Mouse (Mus musculus) liver, adult 2 months (tissue): ENCODE results near the gene Hoxc5. TPM values are rescaled to one million over a fixed set of nuclear protein-coding genes. Genes with fewer than 3 reads are reported as not detected.

ENCODE experiments used
- DNase-seq: peaks from one replicate; pipeline ENCODE4 v3.0.0-alpha.2; 2011; ENCODE audit warnings: low read depth, low spot score; ENCODE audit errors: extremely low read depth
- H3K27ac ChIP-seq: fragments of 200-500 bp; replicated peaks from 2 replicates; pipeline ENCODE4 v1.5.1; 2012; ENCODE audit warnings: low read depth, mild to moderate bottlenecking, control low read depth, inconsistent platforms, low read length; ENCODE audit not compliant: insufficient read depth
- H3K27me3 ChIP-seq: fragments of 200-500 bp; 2 replicates; pipeline ENCODE4 v1.6.1; 2012; ENCODE audit warnings: mild to moderate bottlenecking, moderate library complexity, low read length, inconsistent platforms; ENCODE audit not compliant: control insufficient read depth, insufficient read depth
- H3K36me3 ChIP-seq: fragments of 200-500 bp; 2 replicates; pipeline ENCODE4 v1.6.1; 2012; ENCODE audit warnings: low read length, inconsistent platforms; ENCODE audit not compliant: control insufficient read depth, insufficient read depth
- H3K4me1 ChIP-seq: fragments of 200-500 bp; 2 replicates; pipeline ENCODE4 v1.6.1; 2011; ENCODE audit warnings: low read length; ENCODE audit not compliant: control insufficient read depth, insufficient read depth
- H3K4me3 ChIP-seq: fragments of 200-500 bp; 2 replicates; pipeline ENCODE4 v1.5.1; 2011; ENCODE audit warnings: low read depth, mild to moderate bottlenecking, control low read depth, low read length, moderate library complexity; ENCODE audit not compliant: insufficient read depth
- H3K79me2 ChIP-seq: fragments of 200-500 bp; 2 replicates; pipeline ENCODE4 v1.6.1; 2012; ENCODE audit warnings: inconsistent platforms, mild to moderate bottlenecking, low read length, moderate library complexity; ENCODE audit not compliant: control insufficient read depth, insufficient read depth
- H3K9ac ChIP-seq: fragments of 200-500 bp; 2 replicates; pipeline ENCODE4 v1.6.1; 2012; ENCODE audit warnings: low read depth, mild to moderate bottlenecking, control low read depth, inconsistent platforms, low read length
- CTCF ChIP-seq: fragments of 200-500 bp; IDR thresholded peaks from 2 replicates; pipeline ENCODE4 v1.5.1; 2011; ENCODE audit warnings: low read depth, low read length, control low read depth
- POLR2A ChIP-seq: fragments of 200-500 bp; IDR thresholded peaks from 2 replicates; pipeline ENCODE4 v1.6.1; 2011; ENCODE audit warnings: low read length, control low read depth; ENCODE audit not compliant: insufficient read depth; ENCODE audit errors: extremely low read depth
- WGBS: fragments of 180-500 bp; shearing (Covaris S2); methylation state at CpG from one replicate; pipeline ENCODE4 v1.1.7; 2018; 5-methylcytosine and 5-hydroxymethylcytosine counted together
- polyA plus RNA-seq: library from polyadenylated mRNA; depleted of rRNA; stranded (reverse); fragments of >200 nt; gene quantifications from 2 replicates; pipeline ENCODE4 v1.2.3, GENCODE M21; 2012
- total RNA-seq: library from RNA; depleted of rRNA; stranded (reverse); fragments of >200 nt; gene quantifications from 2 replicates; pipeline ENCODE4 v1.2.3, GENCODE M21; 2014

Gene Hoxc5
- total and polyA plus RNA-seq, 2 experiments, result under 0.01 TPM; not detected in 1

DNA sequence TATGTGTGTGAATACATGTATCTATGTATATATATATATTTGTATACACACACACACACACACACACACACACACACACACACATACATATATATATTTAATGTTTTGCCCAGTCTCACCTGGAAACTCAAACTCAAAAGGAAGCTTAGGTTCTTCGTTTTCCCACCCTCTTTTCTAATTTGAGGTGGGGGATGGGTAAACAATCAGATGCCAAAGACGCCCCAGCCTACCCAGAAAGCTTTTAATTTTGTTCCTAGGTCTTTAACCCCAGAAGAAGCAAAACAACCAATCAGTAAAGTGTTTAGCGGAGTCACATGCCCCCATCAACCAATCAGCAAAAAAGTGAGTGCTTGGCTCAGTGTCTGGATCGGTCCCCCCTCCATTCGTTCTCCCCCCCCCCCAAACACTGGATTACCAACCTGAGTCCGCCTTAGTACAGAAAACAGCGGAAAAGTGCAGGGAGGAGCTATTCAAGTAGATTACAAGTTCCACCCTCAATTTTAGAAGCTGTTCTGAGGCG is 53.7 kb downstream of the Hoxc5 start:
- no peaks in the 10 kb centered on the region for H3K36me3 ChIP-seq
- H3K4me1 ChIP-seq, result no peaks in the 10 kb centered on the region
- H3K27ac ChIP-seq, result no peak overlapping the region
- TF ChIP-seq POLR2A, result no peak
- TF ChIP-seq CTCF, result no peak
- no peaks in the 10 kb centered on the region for H3K79me2 ChIP-seq
- H3K27me3 ChIP-seq, result peaks cover 14% of the 10 kb centered on the region; the same call in 1 of the 2 replicates
- 4% methylated on average over 8 of the region's 8 CpGs for whole genome bisulfite sequencing
- H3K4me3 ChIP-seq, result no peak overlapping the region
- H3K9ac ChIP-seq, result no peak overlapping the region
- DNase-seq, result no peak

DNA sequence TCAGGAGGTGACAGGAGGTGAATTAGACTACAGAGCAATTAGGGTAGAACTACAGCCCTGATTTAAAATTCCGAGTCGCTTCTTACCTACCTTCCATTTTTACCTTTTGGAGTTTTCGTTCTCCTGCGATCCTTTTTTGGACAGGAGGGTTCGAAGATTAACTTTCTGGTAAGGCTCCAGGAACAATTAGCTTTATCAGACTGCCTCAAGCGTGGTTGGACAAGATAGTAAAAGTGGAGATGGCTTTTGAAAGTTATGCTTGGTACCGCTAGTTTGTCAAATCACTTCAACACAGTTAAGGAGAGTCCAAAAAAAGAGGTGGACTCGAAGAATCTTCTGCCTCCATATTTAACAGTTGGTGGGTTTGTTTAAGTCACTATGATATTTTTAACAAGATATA is 54.3 kb downstream of the Hoxc5 start:
- no peak for TF ChIP-seq CTCF
- no peak for TF ChIP-seq POLR2A
- no peak overlapping the region for H3K9ac ChIP-seq
- no peak overlapping the region for H3K4me3 ChIP-seq
- no peak overlapping the region for H3K27ac ChIP-seq
- H3K79me2 ChIP-seq, result no peaks in the 10 kb centered on the region
- no peaks in the 10 kb centered on the region for H3K4me1 ChIP-seq
- 15% methylated on average over 8 of the region's 8 CpGs for WGBS
- no peak for DNase-seq
- peaks cover 18% of the 10 kb centered on the region; the same call in 1 of the 2 replicates for H3K27me3 ChIP-seq
- H3K36me3 ChIP-seq, result no peaks in the 10 kb centered on the region

GRCm38 (mm10) chr15:103024131-103024530 is 56.9 kb downstream of the Hoxc5 start:
- Histone ChIP-seq H3K9ac (no peak overlapping the region), H3K4me1 (no peaks in the 10 kb centered on the region), H3K79me2 (no peaks in the 10 kb centered on the region), H3K27ac (no peak overlapping the region), H3K4me3 (no peak overlapping the region), H3K36me3 (no peaks in the 10 kb centered on the region), H3K27me3 (peaks cover 23% of the 10 kb centered on the region)
- no peak for DNase-seq
- TF ChIP-seq POLR2A (no peak), CTCF (no peak)
- 10% methylated on average over 2 of the region's 2 CpGs for WGBS

GRCm38 (mm10) chr15:103027266-103028235 is 60.3 kb downstream of the Hoxc5 start:
- no peaks in the 10 kb centered on the region for H3K79me2 ChIP-seq
- no peak overlapping the region for H3K27ac ChIP-seq
- no peaks in the 10 kb centered on the region for H3K36me3 ChIP-seq
- WGBS, result 5% methylated on average over 43 of the region's 43 CpGs
- H3K27me3 ChIP-seq, result peaks cover 19% of the 10 kb centered on the region
- H3K9ac ChIP-seq, result no peak overlapping the region
- no peak for DNase-seq
- H3K4me1 ChIP-seq, result no peaks in the 10 kb centered on the region
- H3K4me3 ChIP-seq, result no peak overlapping the region
- TF ChIP-seq CTCF (no peak), POLR2A (no peak)

GRCm38 (mm10) chr15:103028916-103029512 is 61.8 kb downstream of the Hoxc5 start:
- Histone ChIP-seq H3K27ac (no peak overlapping the region), H3K36me3 (no peaks in the 10 kb centered on the region), H3K4me3 (no peak overlapping the region), H3K79me2 (no peaks in the 10 kb centered on the region), H3K4me1 (no peaks in the 10 kb centered on the region), H3K9ac (no peak overlapping the region), H3K27me3 (peaks cover 23% of the 10 kb centered on the region)
- 32% methylated on average over 9 of the region's 9 CpGs for WGBS
- no peak for TF ChIP-seq CTCF
- TF ChIP-seq POLR2A, result no peak
- no peak for DNase-seq
